ENCODE assay signal across 8 mouse cellular contexts in genomic region chr3:115936734-115937599, GRCm38 (mm10). TPM values are rescaled to one million over a fixed set of nuclear protein-coding genes. Genes with fewer than 3 reads are reported as not detected.
A peak's percentile ranks its signal among the peaks of the same experiment; 100 is the strongest.
DNase-seq lines count a peak whose midpoint lies in the region; TF ChIP-seq lines count a peak whose summit lies in the region.

No protein-coding gene starts in this region.

- H3K79me3 ChIP-seq in C2C12 (ENCODE audit: low read depth), result no peaks in the 10 kb centered on the region

- H3K4me1 ChIP-seq in heart, adult 2 months (ENCODE audit: control insufficient read depth, insufficient read depth, low read length), result no peaks in the 10 kb centered on the region

- no peaks in the 10 kb centered on the region for H3K36me3 ChIP-seq in heart, adult 2 months (ENCODE audit: control insufficient read depth, insufficient read depth, low read length)
- peaks cover 26% of the 10 kb centered on the region for H3K36me3 ChIP-seq in C2C12 (ENCODE audit: control insufficient read depth, insufficient read depth)

- no peak overlapping the region for H3K27ac ChIP-seq in heart, adult 2 months

- H3K4me3 ChIP-seq in heart, adult 2 months, result no peak overlapping the region
- no peak overlapping the region for H3K4me3 ChIP-seq in C2C12 (ENCODE audit: insufficient read depth, poor library complexity, severe bottlenecking)

- H3K9ac ChIP-seq in heart, adult 2 months (ENCODE audit: low read depth, low read length), result no peak overlapping the region

- intact Hi-C loops in heart, adult 2 months (cut with DNase I), result loop anchor here (1.0 to 5.0 kb wide), 4 partner anchors 42 to 340 kb away; no protein-coding TSS in a partner anchor
- intact Hi-C loops in heart, postnatal 25 days (cut with DNase I), result loop anchor here (5.0 kb wide), 2 partner anchors 225 to 275 kb away; no protein-coding TSS in a partner anchor

- no peak for TF ChIP-seq POLR2A in heart, adult 2 months (IDR thresholded peaks at IDR 0.05; ENCODE audit: insufficient read depth, low read depth, low read length)

- WGBS in heart, adult 2 months, result 58% methylated on average over 4 of the region's 4 CpGs

- peak; percentile 30 to 71 for DNase-seq in heart, adult 2 months
- no peak for DNase-seq in heart, postnatal 25 days (ENCODE audit: low spot score)
- DNase-seq in adipocyte (ENCODE audit: low spot score), result peak; percentile 52
- peak; percentile 23 for DNase-seq in embryo, embryonic 9.5 days (ENCODE audit: extremely low spot score)
- peak; percentile 69 for DNase-seq in kidney, postnatal 10 days
- peak; percentile 47 for DNase-seq in mesoderm, embryonic 11.5 days (ENCODE audit: low read depth, low spot score)
- DNase-seq in thymus, postnatal 10 days (ENCODE audit: low spot score in 2 of 2), result peak; percentile 60 to 82

- no peaks in the 10 kb centered on the region for H3K27me3 ChIP-seq in heart, adult 2 months (ENCODE audit: control insufficient read depth, insufficient read depth, low read length)
- H3K27me3 ChIP-seq in C2C12 (ENCODE audit: control insufficient read depth, insufficient read depth, insufficient read length), result no peaks in the 10 kb centered on the region

- H3K79me2 ChIP-seq in heart, adult 2 months (replicated peaks; ENCODE audit: control insufficient read depth, insufficient read depth, low read length), result no peaks in the 10 kb centered on the region
- no peaks in the 10 kb centered on the region for H3K79me2 ChIP-seq in C2C12 (ENCODE audit: control insufficient read depth, insufficient read depth)

- TF ChIP-seq CTCF in heart, adult 2 months (IDR thresholded peaks at IDR 0.05), result peak; percentile 83
- peak; percentile 40 for TF ChIP-seq CTCF in C2C12 (IDR thresholded peaks at IDR 0.05; ENCODE audit: control insufficient read depth, insufficient read depth, insufficient read length)

- TF ChIP-seq EP300 in heart, adult 2 months (IDR thresholded peaks at IDR 0.05; ENCODE audit: insufficient read depth, low read depth, low read length), result no peak

- H3ac ChIP-seq in C2C12 (ENCODE audit: control insufficient read depth, insufficient read length, low read depth), result no peak overlapping the region

TF ChIP-seq in C2C12, 6 proteins besides CTCF, POLR2A, EP300 and RAD21:
- TF ChIP-seq MYOD1 (IDR thresholded peaks at IDR 0.05; ENCODE audit: control insufficient read depth, insufficient read length, low read depth) (no peak), MAX (IDR thresholded peaks at IDR 0.05) (peak; percentile 41)

RNA-seq across cellular contexts. Expression of gene Dph5, which starts 49.3 kb away (rescaled TPM):
- total RNA-seq in heart, adult 2 months (2021), result 1 to 10 TPM; 5.8 to 8.4 TPM
- polyA plus RNA-seq in heart, adult 2 months (2012; rRNA removed), result 3.3 and 7.4 TPM in 2 replicates
- 1 to 10 TPM; 5.2 to 5.6 TPM for total RNA-seq in heart, postnatal 25 days (2021)
- polyA plus RNA-seq in C2C12 (2012; fragmentation: generic; extraction: Trizol), result 14.1 TPM
